Mouse (Mus musculus): ENCODE data around the gene Cd81. TPM values are rescaled to one million over a fixed set of nuclear protein-coding genes. Genes with fewer than 3 reads are reported as not detected.

Cd81 gene
- total and polyA plus RNA-seq, 3 experiments = 105 to 133 TPM; not detected in 1

DNA sequence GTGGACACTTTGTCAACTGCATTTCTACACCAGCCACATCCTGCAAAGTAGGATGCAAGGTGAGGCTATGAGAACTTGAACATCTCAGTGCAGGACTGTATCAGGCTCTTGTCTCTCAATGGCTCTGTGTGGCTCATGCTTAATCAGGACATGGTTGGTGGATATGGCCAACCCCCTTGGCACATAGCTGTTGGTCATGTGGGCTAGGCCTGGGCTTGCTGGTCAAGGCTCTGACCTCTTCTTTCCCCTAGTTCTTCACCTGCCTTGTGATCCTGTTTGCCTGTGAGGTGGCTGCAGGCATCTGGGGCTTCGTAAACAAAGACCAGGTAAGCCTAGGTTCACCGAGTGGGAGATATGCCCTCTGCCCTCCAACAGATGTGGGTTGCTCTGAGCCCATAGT is 13.2 kb downstream of the Cd81 start:
- TF ChIP-seq CTCF (IDR thresholded peaks at IDR 0.05 in 2 of 3, conservative IDR thresholded peaks at IDR 0.05 in 1 of 3; ENCODE audit: control insufficient read depth in 1 of 3, insufficient read depth in 1 of 3, low read depth in 2 of 3, low read length in 3 of 3, poor library complexity in 1 of 3, severe bottlenecking in 1 of 3) (no peak), RCOR1 (IDR thresholded peaks at IDR 0.05; ENCODE audit: low read depth, low read length) (no peak), MEF2A (IDR thresholded peaks at IDR 0.05; ENCODE audit: extremely low read depth, insufficient replicate concordance, low read depth, low read length, poor library complexity, severe bottlenecking) (no peak), USF2 (IDR thresholded peaks at IDR 0.05; ENCODE audit: borderline replicate concordance in 1 of 2, insufficient read depth in 1 of 2, low read depth in 1 of 2, low read length in 2 of 2) (no peak)
- Histone ChIP-seq H3K36me3 (ENCODE audit: control insufficient read depth in 1 of 2, insufficient read depth in 2 of 2, low read length in 2 of 2) (peaks cover 2 to 6% of the 10 kb centered on the region in 2 experiments; a peak in 3 of 4 replicates), H3K9me3 (replicated peaks; ENCODE audit: insufficient read depth, low read length) (no peaks in the 10 kb centered on the region), H3K27ac (ENCODE audit: control insufficient read depth, low read depth, low read length) (no peak overlapping the region), H3K4me3 (ENCODE audit: control insufficient read depth in 1 of 2, insufficient read depth in 1 of 2, low read depth in 2 of 2, low read length in 2 of 2) (no peak overlapping the region), H3K27me3 (ENCODE audit: control insufficient read depth in 1 of 2, insufficient read depth in 2 of 2, low read length in 2 of 2) (no peaks in the 10 kb centered on the region), H3K79me2 (ENCODE audit: control insufficient read depth, insufficient read depth, low read length, poor library complexity) (peaks cover 13% of the 10 kb centered on the region), H3K9ac (ENCODE audit: control insufficient read depth, low read depth, low read length, poor library complexity, severe bottlenecking) (no peak overlapping the region), H3K4me1 (ENCODE audit: control insufficient read depth in 1 of 2, insufficient read depth in 2 of 2, low read length in 2 of 2) (peaks cover 0 to 18% of the 10 kb centered on the region in 2 experiments; a peak in 2 of 4 replicates)
- DNase-seq (ENCODE audit: low read depth, low spot score) = no peak

DNA sequence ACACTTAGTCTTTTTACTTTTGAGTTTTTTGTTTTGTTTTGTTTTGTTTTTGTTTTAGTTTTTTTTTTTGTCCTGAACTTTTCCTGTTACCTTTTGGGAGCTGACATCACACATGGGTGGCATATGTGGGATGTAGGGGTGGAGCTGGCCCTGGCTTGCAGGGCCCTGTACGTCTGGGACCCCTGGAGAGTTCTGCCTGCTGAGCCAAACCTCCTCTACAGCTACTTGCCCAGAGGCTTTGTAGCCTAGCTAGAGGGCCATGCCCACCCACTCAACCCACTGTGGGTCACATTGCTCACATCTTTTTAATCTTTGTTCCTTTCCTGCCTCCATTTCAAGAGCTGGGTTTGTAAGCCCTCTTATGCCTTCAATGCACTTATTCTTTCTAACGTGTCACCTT is 14.9 kb downstream of the Cd81 start:
- H3K9me3 ChIP-seq (replicated peaks; ENCODE audit: insufficient read depth, low read length) = no peaks in the 10 kb centered on the region
- H3K79me2 ChIP-seq (ENCODE audit: control insufficient read depth, insufficient read depth, low read length, poor library complexity) = peaks cover 15% of the 10 kb centered on the region
- H3K36me3 ChIP-seq (ENCODE audit: control insufficient read depth in 1 of 2, insufficient read depth in 2 of 2, low read length in 2 of 2) = peaks cover 2 to 6% of the 10 kb centered on the region in 2 experiments; a peak in 3 of 4 replicates
- no peaks in the 10 kb centered on the region for H3K27me3 ChIP-seq (ENCODE audit: control insufficient read depth in 1 of 2, insufficient read depth in 2 of 2, low read length in 2 of 2)
- H3K4me1 ChIP-seq (ENCODE audit: control insufficient read depth in 1 of 2, insufficient read depth in 2 of 2, low read length in 2 of 2) = peaks cover 0 to 19% of the 10 kb centered on the region in 2 experiments; a peak in 2 of 4 replicates
- no peak overlapping the region for H3K4me3 ChIP-seq (ENCODE audit: control insufficient read depth in 1 of 2, insufficient read depth in 1 of 2, low read depth in 2 of 2, low read length in 2 of 2)
- H3K9ac ChIP-seq (ENCODE audit: control insufficient read depth, low read depth, low read length, poor library complexity, severe bottlenecking) = no peak overlapping the region
- H3K27ac ChIP-seq (ENCODE audit: control insufficient read depth, low read depth, low read length) = no peak overlapping the region
- DNase-seq (ENCODE audit: low read depth, low spot score) = no peak
- TF ChIP-seq USF2 (IDR thresholded peaks at IDR 0.05; ENCODE audit: borderline replicate concordance in 1 of 2, insufficient read depth in 1 of 2, low read depth in 1 of 2, low read length in 2 of 2) = no peak
- no peak for TF ChIP-seq SIN3A (IDR thresholded peaks at IDR 0.05; ENCODE audit: low read length)
- TF ChIP-seq MYC (IDR thresholded peaks at IDR 0.05; ENCODE audit: low read depth, low read length) = no peak
- no peak for TF ChIP-seq E2F4 (IDR thresholded peaks at IDR 0.05; ENCODE audit: borderline replicate concordance, low read depth, low read length)
- no peak for TF ChIP-seq TCF12 (IDR thresholded peaks at IDR 0.05; ENCODE audit: low read depth, low read length)
- no peak for TF ChIP-seq EP300 (IDR thresholded peaks at IDR 0.05; ENCODE audit: low read depth in 1 of 2, low read length in 2 of 2)
- TF ChIP-seq ELF1 (IDR thresholded peaks at IDR 0.05; ENCODE audit: low read depth, low read length) = no peak
- TF ChIP-seq ZMIZ1 (IDR thresholded peaks at IDR 0.05; ENCODE audit: low read depth, low read length) = no peak
- no peak for TF ChIP-seq RCOR1 (IDR thresholded peaks at IDR 0.05; ENCODE audit: low read depth, low read length)

DNA sequence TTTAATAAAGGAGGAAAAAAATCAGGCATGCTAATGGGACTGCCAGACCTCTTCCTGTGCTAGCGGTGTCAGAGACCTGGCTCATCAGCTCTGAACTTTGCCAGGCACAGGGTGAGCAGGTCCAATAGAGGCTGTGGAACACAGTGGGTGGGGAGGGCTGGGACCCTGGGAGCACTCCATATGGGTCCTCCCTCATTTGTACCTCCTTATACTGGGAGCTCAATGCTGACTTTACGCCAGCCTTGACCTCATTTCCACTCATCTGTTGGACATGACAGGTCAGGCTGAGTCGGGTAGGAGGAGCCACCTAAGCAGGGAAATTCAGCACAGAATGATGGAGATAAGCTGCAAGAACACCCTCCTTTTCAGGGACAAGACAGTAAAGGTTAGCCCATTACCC is 15.4 kb downstream of the Cd81 start:
- Histone ChIP-seq H3K79me2 (ENCODE audit: control insufficient read depth, insufficient read depth, low read length, poor library complexity) (peaks cover 15% of the 10 kb centered on the region), H3K27ac (ENCODE audit: control insufficient read depth, low read depth, low read length) (peak overlapping the region; percentile 88), H3K9me3 (replicated peaks; ENCODE audit: insufficient read depth, low read length) (no peaks in the 10 kb centered on the region), H3K36me3 (ENCODE audit: control insufficient read depth in 1 of 2, insufficient read depth in 2 of 2, low read length in 2 of 2) (peaks cover 2 to 6% of the 10 kb centered on the region in 2 experiments; a peak in 3 of 4 replicates), H3K4me3 (ENCODE audit: control insufficient read depth in 1 of 2, insufficient read depth in 1 of 2, low read depth in 2 of 2, low read length in 2 of 2) (no peak overlapping the region), H3K9ac (ENCODE audit: control insufficient read depth, low read depth, low read length, poor library complexity, severe bottlenecking) (no peak overlapping the region), H3K4me1 (ENCODE audit: control insufficient read depth in 1 of 2, insufficient read depth in 2 of 2, low read length in 2 of 2) (peaks cover 0 to 17% of the 10 kb centered on the region in 2 experiments; a peak in 2 of 4 replicates), H3K27me3 (ENCODE audit: control insufficient read depth in 1 of 2, insufficient read depth in 2 of 2, low read length in 2 of 2) (no peaks in the 10 kb centered on the region)
- no peak for TF ChIP-seq E2F4 (IDR thresholded peaks at IDR 0.05; ENCODE audit: borderline replicate concordance, low read depth, low read length)
- no peak for TF ChIP-seq JUND (IDR thresholded peaks at IDR 0.05; ENCODE audit: low read depth, low read length)
- TF ChIP-seq CHD2 (IDR thresholded peaks at IDR 0.05; ENCODE audit: low read length) = no peak
- TF ChIP-seq GATA1 (IDR thresholded peaks at IDR 0.05; ENCODE audit: low read depth, low read length) = no peak
- TF ChIP-seq MAX (IDR thresholded peaks at IDR 0.05; ENCODE audit: low read length) = no peak
- no peak for TF ChIP-seq POLR2AphosphoS5 (IDR thresholded peaks at IDR 0.05; ENCODE audit: borderline replicate concordance, low read depth, low read length)
- no peak for TF ChIP-seq RCOR1 (IDR thresholded peaks at IDR 0.05; ENCODE audit: low read depth, low read length)
- no peak for DNase-seq (ENCODE audit: low read depth, low spot score)

Measured in MEL (cell line).